In genomic region chr9:120027401-120028151, GRCm38 (mm10) we compare ENCODE assay signal across 7 mouse cellular contexts. TPM values are rescaled to one million over a fixed set of nuclear protein-coding genes. Genes with fewer than 3 reads are reported as not detected.
A peak's percentile ranks its signal among the peaks of the same experiment; 100 is the strongest.
DNase-seq lines count a peak whose midpoint lies in the region; ATAC-seq and TF ChIP-seq lines count a peak whose summit lies in the region.

No protein-coding gene starts in this region.

- no peaks in the 10 kb centered on the region for H3K9me3 ChIP-seq in E14TG2a.4 (ENCODE audit: low read length)
- H3K9me3 ChIP-seq in forebrain, embryonic 16.5 days (ENCODE audit: control insufficient read depth, low read length): no peaks in the 10 kb centered on the region
- H3K9me3 ChIP-seq in hindbrain, embryonic 11.5 days (ENCODE audit: control insufficient read depth, low read length): no peaks in the 10 kb centered on the region
- H3K9me3 ChIP-seq in liver, embryonic 12.5 days (replicated peaks): no peaks in the 10 kb centered on the region

- no peaks in the 10 kb centered on the region for H3K27me3 ChIP-seq in C2C12 (ENCODE audit: control insufficient read depth, insufficient read depth, insufficient read length)
- H3K27me3 ChIP-seq in E14TG2a.4 (ENCODE audit: insufficient read depth, low read length): no peaks in the 10 kb centered on the region
- no peaks in the 10 kb centered on the region for H3K27me3 ChIP-seq in forebrain, embryonic 16.5 days (replicated peaks; ENCODE audit: control insufficient read depth, insufficient read depth, low read length)
- no peaks in the 10 kb centered on the region for H3K27me3 ChIP-seq in hindbrain, embryonic 11.5 days (ENCODE audit: control insufficient read depth, insufficient read depth, low read length)
- H3K27me3 ChIP-seq in liver, embryonic 12.5 days (replicated peaks): peaks cover 5% of the 10 kb centered on the region

- no peaks in the 10 kb centered on the region for H3K79me3 ChIP-seq in C2C12 (ENCODE audit: low read depth)

- H3ac ChIP-seq in C2C12 (ENCODE audit: control insufficient read depth, insufficient read length, low read depth): peak overlapping the region; percentile 1

- H3K4me1 ChIP-seq in E14TG2a.4 (replicated peaks; ENCODE audit: low read depth, low read length): peaks cover 22% of the 10 kb centered on the region
- H3K4me1 ChIP-seq in forebrain, embryonic 16.5 days (replicated peaks; ENCODE audit: control insufficient read depth, insufficient read depth, low read length): peaks cover 9% of the 10 kb centered on the region; the same call in 1 of the 2 replicates
- H3K4me1 ChIP-seq in hindbrain, embryonic 11.5 days (replicated peaks; ENCODE audit: control insufficient read depth, insufficient read depth, low read length): no peaks in the 10 kb centered on the region
- H3K4me1 ChIP-seq in liver, embryonic 12.5 days: peaks cover 14% of the 10 kb centered on the region

- peak; percentile 65 for TF ChIP-seq CTCF in C2C12 (IDR thresholded peaks at IDR 0.05; ENCODE audit: control insufficient read depth, insufficient read depth, insufficient read length)
- TF ChIP-seq CTCF in E14TG2a.4 (conservative IDR thresholded peaks at IDR 0.05; ENCODE audit: low read length): peak; percentile 71

- no peak overlapping the region for H3K4me3 ChIP-seq in C2C12 (ENCODE audit: insufficient read depth, poor library complexity, severe bottlenecking)
- H3K4me3 ChIP-seq in E14TG2a.4 (replicated peaks; ENCODE audit: low read length): no peak overlapping the region
- no peak overlapping the region for H3K4me3 ChIP-seq in forebrain, embryonic 16.5 days (replicated peaks; ENCODE audit: low read length)
- no peak overlapping the region for H3K4me3 ChIP-seq in hindbrain, embryonic 11.5 days (ENCODE audit: low read depth, low read length)
- no peak overlapping the region for H3K4me3 ChIP-seq in liver, embryonic 12.5 days

- H3K36me3 ChIP-seq in C2C12 (ENCODE audit: control insufficient read depth, insufficient read depth) (no peaks in the 10 kb centered on the region), E14TG2a.4 (ENCODE audit: insufficient read depth, low read length) (no peaks in the 10 kb centered on the region)
- no peaks in the 10 kb centered on the region for H3K36me3 ChIP-seq in forebrain, embryonic 16.5 days (ENCODE audit: control insufficient read depth, insufficient read depth)
- no peaks in the 10 kb centered on the region for H3K36me3 ChIP-seq in hindbrain, embryonic 11.5 days (ENCODE audit: control insufficient read depth, insufficient read depth, low read length)
- no peaks in the 10 kb centered on the region for H3K36me3 ChIP-seq in liver, embryonic 12.5 days

- no peak overlapping the region for H3K27ac ChIP-seq in forebrain, embryonic 16.5 days (ENCODE audit: low read length)
- no peak overlapping the region for H3K27ac ChIP-seq in hindbrain, embryonic 11.5 days (ENCODE audit: low read depth, low read length)
- no peak overlapping the region for H3K27ac ChIP-seq in liver, embryonic 12.5 days

- no peak overlapping the region for H3K4me2 ChIP-seq in forebrain, embryonic 16.5 days (ENCODE audit: low read length)
- no peak overlapping the region for H3K4me2 ChIP-seq in hindbrain, embryonic 11.5 days (replicated peaks; ENCODE audit: low read depth, low read length)
- H3K4me2 ChIP-seq in liver, embryonic 12.5 days: peak overlapping the region; percentile 14

- peak; percentile 81 for DNase-seq in cerebellum, adult 11-12 months
- peak; percentile 78 for DNase-seq in hindbrain, embryonic 11.5 days (ENCODE audit: low spot score)
- DNase-seq in retina, adult 2 months (ENCODE audit: low read depth, low spot score): peak; percentile 38

- no peak overlapping the region for H3K9ac ChIP-seq in forebrain, embryonic 16.5 days (replicated peaks; ENCODE audit: low read depth, low read length)
- no peak overlapping the region for H3K9ac ChIP-seq in hindbrain, embryonic 11.5 days (ENCODE audit: low read depth, low read length)
- H3K9ac ChIP-seq in liver, embryonic 12.5 days: no peak overlapping the region

- H3K79me2 ChIP-seq in C2C12 (ENCODE audit: control insufficient read depth, insufficient read depth): no peaks in the 10 kb centered on the region

- peak; percentile 45; the same call in 1 of the 2 replicates for ATAC-seq in forebrain, embryonic 16.5 days
- no peak for ATAC-seq in hindbrain, embryonic 11.5 days (ENCODE audit: low FRiP score)
- ATAC-seq in liver, embryonic 12.5 days: no peak; the same call in 1 of the 2 replicates

- WGBS in forebrain, embryonic 16.5 days: 21% methylated on average over 14 of the region's 14 CpGs
- 32% methylated on average over 13 of the region's 14 CpGs for WGBS in hindbrain, embryonic 11.5 days
- 22% methylated on average over 14 of the region's 14 CpGs for WGBS in liver, embryonic 12.5 days (ENCODE audit: insufficient replicate concordance)

TF ChIP-seq in C2C12, 6 proteins besides CTCF, POLR2A, EP300 and RAD21:
- TF ChIP-seq MAX (IDR thresholded peaks at IDR 0.05) (no peak), FOSL1 (IDR thresholded peaks at IDR 0.05; ENCODE audit: insufficient read depth, low read length, poor library complexity, severe bottlenecking) (no peak), MYOG (IDR thresholded peaks at IDR 0.05; ENCODE audit: control insufficient read depth, extremely low read depth, insufficient read length) (no peak), USF1 (IDR thresholded peaks at IDR 0.05; ENCODE audit: low read depth) (no peak), MYOD1 (IDR thresholded peaks at IDR 0.05; ENCODE audit: control insufficient read depth, insufficient read length, low read depth) (no peak), CEBPB (IDR thresholded peaks at IDR 0.05; ENCODE audit: low read depth) (no peak)

RNA-seq across cellular contexts. Expression of gene Xirp1, which starts 4.2 kb away (rescaled TPM):
- 3.5 TPM for polyA plus RNA-seq in C2C12 (2012; fragmentation: generic; extraction: Trizol)
- not detected in 2 replicates for polyA plus RNA-seq in forebrain, embryonic 16.5 days (2015; fragmentation: Nextera tagmentation; extraction: Ambion mirVana)
- 0.04 TPM in 1 of 2 replicates, not detected in the other for polyA plus RNA-seq in hindbrain, embryonic 11.5 days (2014; fragmentation: Nextera tagmentation; extraction: Ambion mirVana)
- polyA plus RNA-seq in liver, embryonic 12.5 days (2016; fragmentation: Nextera tagmentation; extraction: Ambion mirVana): 0.02 and 0.07 TPM in 2 replicates

RNA-seq across cellular contexts. Expression of gene Cx3cr1, which starts 42.1 kb away (rescaled TPM):
- polyA plus RNA-seq in C2C12 (2012; fragmentation: generic; extraction: Trizol): 0.04 TPM
- 6.4 and 7.0 TPM in 2 replicates for polyA plus RNA-seq in forebrain, embryonic 16.5 days (2015; fragmentation: Nextera tagmentation; extraction: Ambion mirVana)
- 4.3 and 7.2 TPM in 2 replicates for polyA plus RNA-seq in hindbrain, embryonic 11.5 days (2014; fragmentation: Nextera tagmentation; extraction: Ambion mirVana)
- polyA plus RNA-seq in liver, embryonic 12.5 days (2016; fragmentation: Nextera tagmentation; extraction: Ambion mirVana): 5.4 and 6.0 TPM in 2 replicates

RNA-seq across cellular contexts. Expression of gene Csrnp1, which starts 43.1 kb away (rescaled TPM):
- polyA plus RNA-seq in C2C12 (2012; fragmentation: generic; extraction: Trizol): 21.2 TPM
- polyA plus RNA-seq in forebrain, embryonic 16.5 days (2015; fragmentation: Nextera tagmentation; extraction: Ambion mirVana): 2.0 and 2.5 TPM in 2 replicates
- polyA plus RNA-seq in hindbrain, embryonic 11.5 days (2014; fragmentation: Nextera tagmentation; extraction: Ambion mirVana): 0.62 and 1.3 TPM in 2 replicates
- 1.5 and 1.9 TPM in 2 replicates for polyA plus RNA-seq in liver, embryonic 12.5 days (2016; fragmentation: Nextera tagmentation; extraction: Ambion mirVana)
